Mouse (Mus musculus) spleen, adult 2 months (tissue): ENCODE data around the gene Ankrd50.

ENCODE experiments used
- CTCF ChIP-seq: fragments of 200-500 bp; IDR thresholded peaks from 2 replicates; pipeline ENCODE4 v1.5.1; 2011; ENCODE audit warnings: mild to moderate bottlenecking, inconsistent platforms; ENCODE audit not compliant: insufficient read depth, insufficient read length, insufficient replicate concordance; ENCODE audit errors: extremely low read depth
- POLR2A ChIP-seq: fragments of 200-500 bp; IDR thresholded peaks from 2 replicates; pipeline ENCODE4 v1.6.1; 2011; ENCODE audit warnings: low read depth, low read length, inconsistent platforms

GRCm38 (mm10) chr3:38440564-38440991 lies 44.1 kb downstream of the Ankrd50 start:
- TF ChIP-seq CTCF (no peak), POLR2A (no peak)
